Mouse (Mus musculus) right cerebral cortex, postnatal 36 days (tissue): ENCODE data around the gene Ano3.

ENCODE experiments used
- DNase-seq, 2 experiments: peaks; one replicate each; pipeline ENCODE4 v3.0.0; 2022; ENCODE audit warnings: low spot score in 2 of 2, mixed read lengths in 1 of 2

Ano3 gene

DNA sequence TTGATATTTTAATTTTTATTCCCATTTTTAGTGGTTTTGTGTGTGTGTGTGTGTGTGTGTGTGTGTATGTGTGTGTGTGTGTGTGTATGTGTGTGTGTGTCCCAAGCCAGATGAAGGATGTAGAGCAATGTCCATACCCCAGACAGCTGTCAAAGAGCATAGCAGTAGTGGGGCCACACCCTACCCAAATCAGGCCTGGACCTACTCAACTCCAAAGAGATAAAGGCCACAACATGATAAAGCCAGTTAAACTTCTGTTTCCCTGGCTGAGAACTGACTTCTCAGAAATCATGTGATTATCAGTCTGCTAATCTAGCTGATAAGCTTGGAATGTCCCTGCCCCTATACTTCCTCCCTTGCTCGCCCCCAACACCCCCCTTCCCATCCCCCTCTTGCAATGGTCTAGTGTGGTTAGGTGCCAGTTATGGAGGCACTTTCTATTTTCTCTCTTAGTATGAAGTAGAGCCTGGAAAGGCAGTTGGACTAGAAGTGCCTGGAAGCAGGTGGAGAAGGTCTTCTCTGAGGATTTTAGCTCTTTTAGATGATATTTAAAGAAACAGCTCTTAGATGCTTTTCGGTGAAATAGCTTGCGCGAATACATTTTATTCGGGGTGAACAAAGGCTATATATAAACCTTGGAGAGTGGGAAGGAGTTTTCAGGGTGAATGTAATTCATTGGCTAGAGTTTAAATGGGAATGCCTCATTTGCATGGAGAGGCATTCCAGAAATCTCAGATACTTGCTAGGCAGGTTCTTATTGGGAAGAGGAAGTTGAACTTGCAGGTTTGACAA is 144.2 kb downstream of the Ano3 start:
- no peak for DNase-seq

DNA sequence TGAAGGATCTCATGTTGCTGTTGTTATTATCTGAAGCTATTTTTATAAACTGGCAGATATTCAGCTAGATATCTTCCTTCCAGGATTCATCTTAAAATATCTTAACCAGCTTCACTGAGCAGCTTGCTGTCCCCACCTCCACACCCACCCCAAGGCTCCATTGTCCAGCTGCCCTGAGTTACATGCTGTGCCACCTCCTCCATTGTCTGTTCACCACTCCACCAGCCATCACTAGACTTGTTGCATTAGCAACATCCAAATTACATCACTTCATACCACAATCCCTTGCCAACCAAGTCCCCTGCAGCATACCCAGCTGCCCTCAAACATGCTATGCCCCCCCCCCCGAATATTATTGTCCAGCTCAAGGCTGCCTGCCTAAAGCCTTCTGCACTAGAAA is 154.8 kb downstream of the Ano3 start:
- DNase-seq = no peak

DNA sequence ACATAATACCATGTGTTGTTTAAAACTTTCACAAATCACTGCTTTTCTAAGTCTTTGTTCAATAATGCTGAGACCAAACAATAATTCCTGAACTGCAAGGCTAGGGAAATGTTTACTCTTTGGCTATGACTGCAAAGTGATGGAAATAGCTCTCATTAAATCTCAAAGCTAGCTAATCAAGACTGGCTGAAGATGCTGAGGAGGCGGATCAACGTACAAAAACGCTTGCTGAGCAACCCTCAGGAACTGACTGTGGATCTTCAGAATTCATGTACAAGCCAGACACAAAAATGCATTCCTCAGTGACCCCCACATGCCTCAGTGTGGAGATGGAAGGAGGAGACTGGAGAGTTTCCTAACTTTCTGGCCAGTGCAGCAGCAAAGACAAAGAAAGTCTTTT is 155.3 kb downstream of the Ano3 start:
- DNase-seq = no peak

DNA sequence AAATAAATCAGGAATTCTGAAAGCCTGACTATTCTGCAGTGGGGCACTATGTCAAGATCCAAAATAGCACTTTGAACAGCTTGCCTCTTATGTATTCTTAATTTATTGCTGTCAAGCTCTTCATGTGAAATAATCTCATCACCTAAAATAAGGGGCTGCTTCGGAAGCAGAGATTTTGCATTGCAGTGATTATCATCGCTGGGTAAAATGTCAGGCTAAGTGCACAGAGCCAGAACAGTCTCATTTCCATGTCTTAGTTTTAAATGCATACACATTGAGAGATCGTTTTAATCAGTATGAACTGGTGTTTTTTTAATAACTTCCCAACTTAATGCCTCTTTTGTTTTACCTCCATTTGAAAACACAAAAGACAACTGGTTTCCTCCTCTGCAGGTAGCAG is 163.3 kb downstream of the Ano3 start:
- DNase-seq = no peak

DNA sequence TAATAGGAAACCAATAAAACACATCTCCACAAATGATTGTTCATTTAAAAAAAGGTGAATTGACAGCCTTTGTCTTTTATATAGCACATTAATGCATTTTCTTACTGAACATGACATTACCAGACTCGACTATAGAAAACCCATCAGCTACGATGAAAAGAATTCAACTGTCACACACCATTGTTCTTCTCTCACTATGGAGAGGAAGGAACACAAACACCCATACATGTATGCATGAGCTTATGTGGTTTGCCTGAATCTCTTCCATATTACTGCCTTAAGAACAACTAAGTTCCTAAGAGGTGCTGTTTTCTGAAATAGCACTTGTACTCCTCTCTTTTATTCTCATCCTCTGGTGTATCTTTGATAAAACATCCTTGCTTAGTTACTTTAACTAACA is 191.3 kb downstream of the Ano3 start:
- DNase-seq = no peak

DNA sequence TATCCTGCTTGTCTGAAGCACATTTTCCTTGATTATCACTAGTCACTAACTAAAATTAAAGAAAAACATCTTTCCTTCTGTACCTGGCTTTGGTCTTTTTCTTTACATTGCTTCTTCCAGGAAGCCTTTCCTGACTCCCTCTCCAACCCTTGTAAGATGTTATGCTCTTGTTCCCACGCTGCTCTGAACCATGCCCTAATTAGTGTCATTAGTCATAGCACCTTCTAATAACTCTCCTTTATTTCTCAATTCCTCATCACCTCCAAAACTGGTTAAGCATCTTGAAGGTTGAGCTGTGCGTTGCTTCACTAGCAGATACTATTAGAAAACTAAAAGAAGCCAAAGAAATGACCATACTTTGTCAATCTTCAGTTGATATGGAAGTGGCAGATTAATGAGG is 193.2 kb downstream of the Ano3 start:
- DNase-seq = no peak

DNA sequence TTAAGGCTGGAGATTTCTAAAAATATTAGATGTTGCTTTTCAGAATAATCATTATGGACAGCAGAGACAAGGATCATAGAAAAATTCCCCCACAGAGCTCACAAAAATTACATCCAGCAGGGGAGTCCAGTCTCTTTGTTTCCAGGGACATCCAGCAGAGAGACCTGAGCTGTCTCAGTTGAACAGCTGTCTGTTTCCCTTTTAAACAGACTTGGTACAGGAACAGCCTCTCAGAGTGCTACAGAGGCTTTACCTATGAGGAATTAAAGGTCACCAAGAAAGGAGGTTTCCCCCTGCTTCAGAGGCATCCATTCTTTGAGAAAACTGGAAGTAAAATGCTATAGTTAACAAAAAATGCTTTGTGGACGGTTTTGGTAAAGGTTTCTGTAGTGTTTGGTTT is 210.2 kb downstream of the Ano3 start:
- DNase-seq = no peak

DNA sequence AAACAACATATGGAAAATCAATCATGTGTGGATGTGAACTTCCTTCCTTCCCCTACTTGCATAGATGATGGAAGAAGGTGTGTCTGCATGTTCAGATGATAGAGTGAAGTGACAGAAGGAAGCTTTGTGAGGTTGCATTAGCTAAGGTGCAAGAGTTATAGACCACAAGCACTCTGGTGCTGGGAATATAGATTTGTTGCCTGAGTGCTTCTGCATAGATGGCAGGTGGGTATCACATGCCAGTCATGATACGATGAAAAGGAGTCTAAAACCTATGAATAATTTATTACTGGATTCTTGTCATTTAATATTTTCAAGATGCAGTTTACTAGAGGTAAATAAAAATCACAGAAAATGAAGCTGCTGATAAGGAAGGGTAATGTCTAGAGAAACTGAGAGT is 210.9 kb downstream of the Ano3 start:
- DNase-seq = no peak

DNA sequence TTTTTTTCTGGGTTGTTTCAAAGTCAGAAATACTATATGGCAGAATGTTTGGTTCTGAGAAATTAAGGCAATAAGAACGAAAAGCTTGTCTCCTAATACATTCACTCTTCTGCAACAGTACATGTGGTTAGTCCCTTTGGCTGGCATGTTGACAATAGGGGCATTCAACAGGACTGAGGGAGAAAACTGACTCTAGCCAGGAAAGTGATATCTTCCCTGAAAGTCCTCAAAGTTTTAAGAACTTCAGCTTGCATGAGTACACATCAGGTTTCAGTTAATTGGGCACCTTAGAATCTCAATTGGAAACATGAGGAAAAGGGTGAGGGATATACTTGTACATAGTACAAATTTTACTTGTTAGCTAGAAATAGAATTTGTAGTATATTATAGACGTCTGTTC is 212.7 kb downstream of the Ano3 start:
- DNase-seq = no peak

DNA sequence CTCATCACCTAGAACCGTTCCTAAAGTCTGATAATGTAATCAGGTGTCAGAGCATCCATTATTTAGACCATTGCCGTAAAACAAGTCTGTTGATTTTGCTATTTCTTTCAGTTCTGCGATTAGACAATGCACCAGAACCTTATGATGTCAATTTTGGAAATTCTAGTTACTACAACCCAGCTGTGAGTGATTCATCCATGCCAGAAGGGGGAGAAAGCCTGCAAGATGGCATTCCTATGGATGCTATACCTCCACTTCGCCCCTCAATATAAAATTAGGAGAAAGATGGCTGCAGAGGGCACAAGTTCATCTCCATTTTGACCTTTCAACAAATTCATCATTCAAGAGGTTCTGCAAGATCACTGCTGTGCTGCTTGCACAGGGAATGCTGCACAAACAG is 213.5 kb downstream of the Ano3 start:
- DNase-seq = no peak

DNA sequence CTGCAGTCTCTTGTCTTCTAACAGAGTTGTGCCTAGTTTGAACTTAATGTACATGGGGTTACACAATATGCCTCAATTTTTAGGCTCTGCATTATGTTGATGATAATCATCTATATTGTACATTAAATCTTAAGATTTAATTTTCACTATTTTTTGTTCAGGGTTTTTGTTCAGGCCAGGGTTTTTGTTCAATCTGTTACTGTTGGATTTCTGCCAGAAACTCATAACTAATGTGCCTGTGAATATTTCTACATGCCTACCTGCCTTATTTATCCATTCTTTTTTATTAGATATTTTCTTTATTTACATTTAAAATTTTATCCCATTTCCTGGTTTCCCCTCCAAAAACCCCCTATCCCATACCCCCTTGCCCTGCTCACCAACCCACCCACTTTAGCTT is 224.6 kb downstream of the Ano3 start:
- no peak for DNase-seq

DNA sequence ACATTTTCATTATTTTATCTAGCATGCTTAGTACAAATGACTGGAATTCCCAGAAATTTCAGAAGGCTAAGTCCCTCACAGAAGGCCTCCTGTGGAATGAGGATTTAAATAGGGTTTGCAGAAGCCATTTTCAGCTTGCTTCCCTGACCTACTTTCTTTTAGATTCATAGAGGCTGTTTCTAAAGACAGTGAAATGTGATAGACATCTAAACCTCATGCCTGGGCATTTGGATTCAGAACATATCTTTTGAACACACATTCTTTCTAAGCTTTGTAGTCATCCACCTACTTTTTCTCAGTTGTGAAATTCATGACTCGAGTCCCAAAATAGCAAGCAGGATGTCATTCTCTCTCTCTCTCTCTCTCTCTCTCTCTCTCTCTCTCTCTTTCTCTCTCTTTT is 228.5 kb downstream of the Ano3 start:
- DNase-seq = no peak

DNA sequence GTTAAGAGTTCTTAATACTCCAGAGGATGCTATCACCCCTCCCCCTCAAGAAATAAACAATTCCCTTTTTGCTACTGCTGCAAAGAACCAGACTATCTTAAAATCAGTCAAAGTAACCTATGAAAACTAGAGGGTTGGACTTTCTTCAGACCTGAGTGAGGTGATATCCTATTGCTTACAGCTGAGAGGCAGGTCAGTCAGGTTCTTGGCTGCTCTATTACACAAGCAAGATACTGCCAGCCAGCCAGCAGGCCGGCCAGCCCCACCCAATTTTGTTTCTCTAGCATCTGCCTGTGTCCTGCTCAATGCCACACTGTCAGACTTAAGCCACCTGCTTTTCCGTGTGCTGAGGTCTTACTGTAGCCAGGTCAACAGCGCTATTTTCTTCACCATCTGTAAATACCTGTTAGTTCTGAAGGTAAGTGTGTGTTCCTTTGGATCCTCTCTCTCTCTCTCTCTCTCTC is 229.4 kb downstream of the Ano3 start, which contains the start of gene Muc15:
Gene Muc15, plus strand, starts transcription at position 51 of the 464 bp plus-strand sequence.
- no peak for DNase-seq

DNA sequence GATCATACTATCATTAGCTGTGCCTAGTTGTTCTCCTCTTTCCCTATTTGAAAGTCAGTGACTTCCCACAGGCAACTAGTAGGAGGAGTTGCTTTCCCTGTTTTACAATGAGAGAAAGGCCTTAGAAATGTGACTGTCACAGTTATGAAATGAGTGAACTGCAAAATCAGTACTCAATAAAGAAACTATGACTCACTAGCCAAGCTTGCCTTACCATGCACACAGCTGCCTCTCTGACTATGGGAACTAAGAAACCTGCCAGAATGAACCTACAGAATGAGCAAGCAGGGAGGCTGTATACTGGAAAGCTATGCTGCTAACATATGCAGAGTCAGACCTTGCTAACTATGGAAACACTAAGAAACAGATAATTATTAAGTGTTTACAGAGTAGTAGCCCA is 231.7 kb downstream of the Ano3 start:
- DNase-seq = peak; percentile 18 to 41

DNA sequence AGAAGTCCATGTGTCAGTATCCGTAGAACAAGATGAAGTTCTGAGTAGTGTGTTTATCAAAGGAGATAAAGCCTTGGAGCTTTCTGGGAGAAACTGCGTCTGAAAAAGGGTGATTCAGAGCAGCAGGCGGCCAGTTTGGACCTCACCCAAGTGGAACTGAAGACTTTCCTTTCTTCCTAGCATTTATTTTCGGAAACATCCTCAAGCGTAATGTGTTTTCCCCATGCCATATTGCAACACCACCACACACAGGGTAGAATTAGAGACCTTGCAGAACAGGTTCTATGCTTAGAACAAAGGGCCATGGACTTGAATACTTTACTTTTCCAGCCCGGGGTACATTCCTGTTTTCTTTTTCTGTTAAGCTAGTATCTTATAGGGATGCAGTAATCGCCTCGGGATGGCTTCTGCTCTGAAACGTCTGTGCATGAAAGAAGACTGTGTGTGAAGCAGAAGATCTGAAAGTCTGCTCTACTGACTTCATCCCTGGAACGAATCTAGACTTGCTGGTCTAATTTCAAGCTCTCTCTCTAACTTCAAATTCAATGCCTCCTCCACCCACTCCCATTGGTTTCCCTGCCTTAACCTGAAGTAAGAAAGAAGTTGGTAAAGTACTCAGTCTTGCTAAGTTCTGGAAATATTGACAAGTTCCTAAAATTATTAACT is 240.5 kb downstream of the Ano3 start:
- peak; percentile 18 to 64 for DNase-seq

DNA sequence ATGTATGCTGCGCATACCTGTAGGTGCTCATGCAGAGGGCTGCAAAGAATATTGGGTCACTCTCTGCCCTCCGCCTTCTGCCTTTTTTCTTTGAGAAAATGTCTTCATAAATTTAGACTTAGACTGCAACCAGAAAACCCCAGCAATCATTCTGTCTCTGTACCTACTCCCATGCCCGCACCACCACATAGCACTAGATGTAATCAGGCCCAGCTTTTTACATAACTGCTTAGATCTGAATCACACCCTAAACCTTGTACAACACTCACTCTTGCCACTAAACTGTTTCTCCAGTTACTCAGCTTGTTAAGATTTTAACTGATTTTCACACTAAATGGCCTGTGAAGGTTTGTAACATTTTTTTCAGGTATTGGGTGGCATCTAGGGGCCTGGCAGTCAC is 241.3 kb downstream of the Ano3 start:
- no peak for DNase-seq

DNA sequence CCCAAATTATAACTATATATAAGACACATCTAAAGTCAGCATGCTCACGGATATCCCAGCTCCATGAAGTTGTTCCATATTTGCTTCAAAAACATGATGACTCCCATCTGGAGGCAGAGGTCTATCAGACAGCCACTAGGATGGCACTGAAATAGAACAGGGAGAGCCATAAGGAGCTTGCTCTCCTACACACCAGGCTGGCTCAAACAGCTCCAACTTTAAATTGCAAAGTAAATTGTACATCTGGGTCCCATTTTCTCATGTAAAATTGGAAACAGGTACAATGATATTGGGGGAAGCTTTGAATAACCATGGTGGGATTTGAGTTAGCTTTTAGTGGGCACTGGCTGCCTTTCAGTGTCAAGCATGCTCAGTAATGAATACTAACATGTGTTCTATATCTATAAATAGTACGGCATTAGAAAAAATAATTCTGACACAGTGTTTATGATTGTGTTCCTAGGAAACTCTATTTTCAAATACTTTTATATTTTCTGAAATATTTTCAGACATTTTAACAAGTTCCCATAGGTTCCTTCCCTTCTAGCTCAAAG is 279.6 kb downstream of the Ano3 start:
- DNase-seq = peak in 1 of 2 experiments; percentile 23

DNA sequence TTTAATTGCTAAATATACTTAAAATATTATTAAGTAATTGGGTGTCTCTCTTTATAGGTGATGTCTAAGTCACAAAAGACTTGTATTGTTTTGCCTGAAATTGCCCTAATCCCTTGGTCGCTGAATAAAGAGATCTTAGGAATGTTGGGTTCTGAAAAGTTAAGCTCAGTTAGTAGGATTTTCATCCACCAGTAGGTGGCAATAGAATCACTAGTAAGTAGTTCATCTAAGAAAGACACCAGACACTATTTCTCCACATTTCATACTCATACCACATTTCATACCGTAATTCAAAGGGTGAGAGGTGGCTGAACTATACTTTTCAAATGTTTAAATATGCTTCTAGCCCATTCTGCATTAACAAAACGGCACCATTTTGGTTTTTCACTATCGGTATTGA is 287.4 kb downstream of the Ano3 start:
- no peak for DNase-seq

DNA sequence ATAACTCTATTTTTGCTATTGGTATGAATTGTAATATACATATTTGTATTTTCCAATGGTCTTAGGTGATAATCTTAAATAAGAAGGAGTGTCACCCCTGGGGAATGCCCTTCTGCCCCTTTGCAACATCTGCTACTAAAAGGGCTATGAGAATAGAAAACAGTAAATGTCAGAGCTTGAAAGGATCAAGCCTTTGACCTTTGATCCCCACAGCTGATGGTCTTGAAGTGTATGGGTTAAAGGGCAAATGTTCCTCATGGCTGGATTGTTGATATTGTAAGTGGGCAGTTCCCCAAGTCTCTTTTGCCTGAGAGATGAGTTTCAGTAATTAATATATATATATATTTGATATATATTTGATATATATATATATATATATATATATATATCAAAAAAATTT is 305.9 kb downstream of the Ano3 start:
- DNase-seq = no peak

DNA sequence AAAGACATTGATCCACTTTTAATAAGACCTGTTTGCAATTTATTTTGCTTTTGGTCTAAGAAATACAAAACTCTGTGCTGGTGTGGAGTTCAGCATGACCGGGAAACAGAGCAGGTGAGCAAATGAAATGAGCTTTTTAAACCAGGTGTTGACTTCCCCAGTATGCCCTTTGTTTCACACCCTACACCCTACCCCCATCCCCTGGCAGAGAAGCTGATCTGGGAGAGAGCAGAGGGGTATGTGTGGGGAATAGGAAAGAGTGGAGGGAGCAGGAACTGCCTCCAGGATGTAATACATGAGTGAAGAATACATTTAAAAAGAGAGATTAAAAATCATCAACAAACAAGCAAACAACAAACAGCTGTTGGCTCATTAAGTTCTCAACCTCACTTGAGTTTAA is 306.4 kb downstream of the Ano3 start:
- no peak for DNase-seq
